Mouse (Mus musculus) MEL (cell line): ENCODE results near the gene Cfap44. TPM values are rescaled to one million over a fixed set of nuclear protein-coding genes. Genes with fewer than 3 reads are reported as not detected.
A peak's percentile ranks its signal among the peaks of the same experiment; 100 is the strongest.

Experiments used
- DNase-seq: peaks from one replicate; pipeline ENCODE4 v3.0.0; 2011; ENCODE audit warnings: low read depth, low spot score
- H3K27ac ChIP-seq: 2 replicates; pipeline ENCODE4 v1.5.1; 2012; ENCODE audit warnings: low read depth, mild to moderate bottlenecking, control low read depth, low read length, moderate library complexity; ENCODE audit not compliant: control insufficient read depth
- H3K27me3 ChIP-seq, 2 experiments: fragments of 150-350 bp in 1 of 2; sonication (generic) in 1 of 2; 2 replicates each; pipeline ENCODE4 v1.6.1; 2012; ENCODE audit warnings: low read length in 2 of 2, mild to moderate bottlenecking in 2 of 2, improper control_type of control experiment in 1 of 2, moderate library complexity in 1 of 2; ENCODE audit not compliant: insufficient read depth in 2 of 2, control insufficient read depth in 1 of 2
- H3K36me3 ChIP-seq, 2 experiments: 2 replicates each; pipeline ENCODE4 v1.6.1; 2012 to 2014; ENCODE audit warnings: low read length in 2 of 2, improper control_type of control experiment in 1 of 2, inconsistent platforms in 1 of 2, mild to moderate bottlenecking in 1 of 2; ENCODE audit not compliant: insufficient read depth in 2 of 2, control insufficient read depth in 1 of 2
- H3K4me1 ChIP-seq, 2 experiments: fragments of 150-350 bp in 1 of 2; sonication (generic) in 1 of 2; 2 replicates each; pipeline ENCODE4 v1.6.1; 2012; ENCODE audit warnings: low read length in 2 of 2, improper control_type of control experiment in 1 of 2, mild to moderate bottlenecking in 1 of 2; ENCODE audit not compliant: insufficient read depth in 2 of 2, control insufficient read depth in 1 of 2
- H3K4me3 ChIP-seq, 2 experiments: fragments of 150-350 bp in 1 of 2; sonication (generic) in 1 of 2; 2 replicates each; pipeline ENCODE4 v1.5.1; 2012; ENCODE audit warnings: low read depth in 2 of 2, low read length in 2 of 2, mild to moderate bottlenecking in 2 of 2, moderate library complexity in 2 of 2, control low read depth in 1 of 2, improper control_type of control experiment in 1 of 2; ENCODE audit not compliant: control insufficient read depth in 1 of 2, insufficient read depth in 1 of 2
- H3K79me2 ChIP-seq: 2 replicates; pipeline ENCODE4 v1.6.1; 2012; ENCODE audit warnings: mild to moderate bottlenecking, low read length, moderate library complexity; ENCODE audit not compliant: control insufficient read depth, poor library complexity, insufficient read depth
- H3K9ac ChIP-seq: 2 replicates; pipeline ENCODE4 v1.6.1; 2012; ENCODE audit warnings: low read depth, mild to moderate bottlenecking, control low read depth, low read length, moderate library complexity; ENCODE audit not compliant: control insufficient read depth, poor library complexity, severe bottlenecking
- H3K9me3 ChIP-seq: fragments of 150-350 bp; sonication (generic); replicated peaks from 2 replicates; pipeline ENCODE4 v1.6.1; 2012; ENCODE audit warnings: mild to moderate bottlenecking, low read length, improper control_type of control experiment, moderate library complexity; ENCODE audit not compliant: insufficient read depth
- CTCF ChIP-seq, 3 experiments: IDR thresholded peaks in 2 of 3; conservative IDR thresholded peaks in 1 of 3; 2 replicates each; pipeline ENCODE4 v1.5.1; 2011 to 2012; ENCODE audit warnings: low read length in 3 of 3, low read depth in 2 of 3, mild to moderate bottlenecking in 2 of 3, improper control_type of control experiment in 1 of 3, inconsistent platforms in 1 of 3, mixed read lengths in 1 of 3, moderate library complexity in 1 of 3; ENCODE audit not compliant: control insufficient read depth in 1 of 3, insufficient read depth in 1 of 3, poor library complexity in 1 of 3, severe bottlenecking in 1 of 3
- E2F4 ChIP-seq: IDR thresholded peaks from 2 replicates; pipeline ENCODE4 v1.6.1; 2011; ENCODE audit warnings: low read depth, low read length, improper control_type of control experiment, borderline replicate concordance
- EP300 ChIP-seq, 2 experiments: IDR thresholded peaks; 2 replicates each; pipeline ENCODE4 v1.6.1; 2011; ENCODE audit warnings: improper control_type of control experiment in 2 of 2, low read length in 2 of 2, low read depth in 1 of 2, mild to moderate bottlenecking in 1 of 2
- GATA1 ChIP-seq: IDR thresholded peaks from 2 replicates; pipeline ENCODE4 v1.6.1; 2011; ENCODE audit warnings: low read depth, low read length, improper control_type of control experiment
- JUND ChIP-seq: IDR thresholded peaks from 2 replicates; pipeline ENCODE4 v1.6.1; 2011; ENCODE audit warnings: low read depth, mild to moderate bottlenecking, improper control_type of control experiment, low read length
- KAT2A ChIP-seq: conservative IDR thresholded peaks from 2 replicates; pipeline ENCODE4 v1.6.1; 2012; ENCODE audit warnings: low read depth, low read length, improper control_type of control experiment, inconsistent platforms
- MAFK ChIP-seq: IDR thresholded peaks from 2 replicates; pipeline ENCODE4 v1.6.1; 2011; ENCODE audit warnings: low read depth, mild to moderate bottlenecking, low read length, improper control_type of control experiment, borderline replicate concordance
- MAX ChIP-seq: IDR thresholded peaks from 2 replicates; pipeline ENCODE4 v1.6.1; 2011; ENCODE audit warnings: low read length, improper control_type of control experiment
- MAZ ChIP-seq: IDR thresholded peaks from 2 replicates; pipeline ENCODE4 v1.6.1; 2012; ENCODE audit warnings: low read depth, mild to moderate bottlenecking, inconsistent platforms, low read length, improper control_type of control experiment
- MXI1 ChIP-seq: IDR thresholded peaks from 2 replicates; pipeline ENCODE4 v1.6.1; 2011; ENCODE audit warnings: mild to moderate bottlenecking, low read depth, low read length, improper control_type of control experiment
- MYB ChIP-seq: IDR thresholded peaks from 2 replicates; pipeline ENCODE4 v1.6.1; 2011; ENCODE audit warnings: mild to moderate bottlenecking, low read depth, low read length, improper control_type of control experiment
- MYC ChIP-seq: IDR thresholded peaks from 2 replicates; pipeline ENCODE4 v1.6.1; 2011; ENCODE audit warnings: low read depth, mild to moderate bottlenecking, low read length, improper control_type of control experiment, moderate library complexity
- NELFE ChIP-seq: IDR thresholded peaks from 2 replicates; pipeline ENCODE4 v1.6.1; 2011; ENCODE audit warnings: low read depth, low read length, improper control_type of control experiment
- POLR2A ChIP-seq, 2 experiments: IDR thresholded peaks; 2 replicates each; pipeline ENCODE4 v1.6.1; 2011 to 2012; ENCODE audit warnings: low read length in 2 of 2, mild to moderate bottlenecking in 2 of 2, control low read depth in 1 of 2, improper control_type of control experiment in 1 of 2, low read depth in 1 of 2, moderate library complexity in 1 of 2; ENCODE audit not compliant: control insufficient read depth in 1 of 2, insufficient read depth in 1 of 2, poor library complexity in 1 of 2
- POLR2AphosphoS5 ChIP-seq: IDR thresholded peaks from 2 replicates; pipeline ENCODE4 v1.6.1; 2012; ENCODE audit warnings: low read depth, borderline replicate concordance, mild to moderate bottlenecking, inconsistent platforms, low read length, moderate library complexity, mixed read lengths
- RAD21 ChIP-seq: IDR thresholded peaks from 2 replicates; pipeline ENCODE4 v1.6.1; 2011; ENCODE audit warnings: mild to moderate bottlenecking, low read depth, low read length, improper control_type of control experiment
- SIN3A ChIP-seq: IDR thresholded peaks from 2 replicates; pipeline ENCODE4 v1.6.1; 2012; ENCODE audit warnings: low read length, improper control_type of control experiment, inconsistent platforms
- SMC3 ChIP-seq: IDR thresholded peaks from 2 replicates; pipeline ENCODE4 v1.6.1; 2011; ENCODE audit warnings: low read depth, low read length, improper control_type of control experiment
- TBP ChIP-seq: IDR thresholded peaks from 2 replicates; pipeline ENCODE4 v1.8.0; 2011; ENCODE audit warnings: low read depth, low read length, improper control_type of control experiment
- TCF12 ChIP-seq: IDR thresholded peaks from 2 replicates; pipeline ENCODE4 v1.6.1; 2014; ENCODE audit warnings: low read depth, mild to moderate bottlenecking, inconsistent platforms, low read length, improper control_type of control experiment, moderate library complexity
- UBTF ChIP-seq: IDR thresholded peaks from 2 replicates; pipeline ENCODE4 v1.6.1; 2012; ENCODE audit warnings: low read depth, mild to moderate bottlenecking, inconsistent platforms, low read length, improper control_type of control experiment, moderate library complexity, borderline replicate concordance; ENCODE audit not compliant: insufficient read depth
- ZC3H11A ChIP-seq: IDR thresholded peaks from 2 replicates; pipeline ENCODE4 v1.6.1; 2012; ENCODE audit warnings: low read depth, mild to moderate bottlenecking, inconsistent platforms, low read length, improper control_type of control experiment
- ZKSCAN1 ChIP-seq: IDR thresholded peaks from 2 replicates; pipeline ENCODE4 v1.6.1; 2012; ENCODE audit warnings: low read depth, mild to moderate bottlenecking, inconsistent platforms, low read length, improper control_type of control experiment, moderate library complexity
- ZMIZ1 ChIP-seq: IDR thresholded peaks from 2 replicates; pipeline ENCODE4 v1.6.1; 2012; ENCODE audit warnings: low read depth, mild to moderate bottlenecking, inconsistent platforms, low read length, improper control_type of control experiment, moderate library complexity
- ZNF384 ChIP-seq: IDR thresholded peaks from 2 replicates; pipeline ENCODE4 v1.6.1; 2012; ENCODE audit warnings: low read depth, mild to moderate bottlenecking, inconsistent platforms, low read length, improper control_type of control experiment
- polyA plus RNA-seq, 2 experiments: library from polyadenylated mRNA; stranded (reverse) in 1 of 2; unstranded in 1 of 2; fragments of >175 nt in 1 of 2; fragments of >200 nt in 1 of 2; gene quantifications; 2 replicates each; pipeline versions ENCODE4 v1.2.1 to v1.2.4; 2012; ENCODE audit warnings: low replicate concordance in 2 of 2, low read depth in 1 of 2; ENCODE audit not compliant: insufficient read length in 2 of 2, insufficient read depth in 1 of 2, missing spikeins in 1 of 2
- total RNA-seq: library from RNA; depleted of rRNA; stranded (reverse); fragments of 300-350 nt; gene quantifications from 2 replicates; pipeline ENCODE4 v1.2.3, GENCODE M21; 2012

Gene Cfap44
- total and polyA plus RNA-seq, 3 experiments = not detected

GRCm38 (mm10) chr16:44383549-44383948 is 11.0 kb upstream of the Cfap44 start:
- H3K79me2 ChIP-seq = no peaks in the 10 kb centered on the region
- no peaks in the 10 kb centered on the region; a peak in 2 of 4 replicates for H3K4me1 ChIP-seq
- H3K9me3 ChIP-seq = no peaks in the 10 kb centered on the region
- H3K4me3 ChIP-seq = no peak overlapping the region
- TF ChIP-seq ZKSCAN1 = no peak
- TF ChIP-seq KAT2A = no peak
- no peak for TF ChIP-seq MAX
- no peak for TF ChIP-seq TBP
- TF ChIP-seq POLR2AphosphoS5 = no peak
- no peak overlapping the region for H3K9ac ChIP-seq
- H3K36me3 ChIP-seq = peaks cover 2% of the 10 kb centered on the region in 2 experiments; a peak in 2 of 4 replicates
- H3K27ac ChIP-seq = no peak overlapping the region
- no peak for DNase-seq
- no peaks in the 10 kb centered on the region for H3K27me3 ChIP-seq

GRCm38 (mm10) chr16:44384251-44384650 is 10.3 kb upstream of the Cfap44 start:
- no peaks in the 10 kb centered on the region for H3K27me3 ChIP-seq
- H3K4me3 ChIP-seq = no peak overlapping the region
- no peaks in the 10 kb centered on the region; a peak in 2 of 4 replicates for H3K4me1 ChIP-seq
- DNase-seq = peak; percentile 64
- no peak overlapping the region for H3K27ac ChIP-seq
- H3K36me3 ChIP-seq = peaks cover 2% of the 10 kb centered on the region in 2 experiments; a peak in 2 of 4 replicates
- no peak overlapping the region for H3K9ac ChIP-seq
- H3K9me3 ChIP-seq = no peaks in the 10 kb centered on the region
- no peak for TF ChIP-seq NELFE
- TF ChIP-seq ZMIZ1 = no peak
- TF ChIP-seq MAX = no peak
- TF ChIP-seq EP300 (IDR thresholded peaks at IDR 0.05; ENCODE audit: low read depth in 1 of 2, low read length in 2 of 2) = peak in 1 of 2 experiments; percentile 43; a peak in 3 of 4 replicates
- no peak for TF ChIP-seq ZNF384
- TF ChIP-seq MYC = no peak
- TF ChIP-seq, all 39 proteins: peak for 1
- no peaks in the 10 kb centered on the region for H3K79me2 ChIP-seq

GRCm38 (mm10) chr16:44391877-44392548 is 2.6 kb upstream of the Cfap44 start:
- H3K9ac ChIP-seq = peak overlapping the region; percentile 35
- no peaks in the 10 kb centered on the region; a peak in 1 of 4 replicates for H3K36me3 ChIP-seq
- no peak overlapping the region for H3K27ac ChIP-seq
- H3K9me3 ChIP-seq = no peaks in the 10 kb centered on the region
- H3K4me3 ChIP-seq = peak overlapping the region; percentile 25 to 49; a peak in 2 of 4 replicates
- no peaks in the 10 kb centered on the region for H3K79me2 ChIP-seq
- TF ChIP-seq JUND (no peak), MAFK (no peak), TCF12 (no peak), UBTF (no peak), ZC3H11A (peak; percentile 77), MAZ (no peak), RAD21 (peak; percentile 83), MAX (peak; percentile 70; the same call in 1 of the 2 replicates), TBP (peak; percentile 64; the same call in 1 of the 2 replicates), CTCF (IDR thresholded peaks at IDR 0.05 in 2 of 3, conservative IDR thresholded peaks at IDR 0.05 in 1 of 3; ENCODE audit: control insufficient read depth in 1 of 3, insufficient read depth in 1 of 3, low read depth in 2 of 3, low read length in 3 of 3, poor library complexity in 1 of 3, severe bottlenecking in 1 of 3) (peak; percentile 83 to 95 (median 89)), MYC (peak; percentile 83), SIN3A (peak; percentile 35; the same call in 1 of the 2 replicates), MXI1 (no peak), MYB (no peak), ZNF384 (no peak), GATA1 (no peak), NELFE (no peak; the same call in 1 of the 2 replicates), SMC3 (peak; percentile 90), E2F4 (no peak), POLR2A (IDR thresholded peaks at IDR 0.05; ENCODE audit: control insufficient read depth in 1 of 2, insufficient read depth in 1 of 2, low read depth in 1 of 2, low read length in 2 of 2, poor library complexity in 1 of 2) (peak in 1 of 2 experiments; percentile 63; a peak in 2 of 4 replicates)
- no peaks in the 10 kb centered on the region for H3K4me1 ChIP-seq
- no peaks in the 10 kb centered on the region for H3K27me3 ChIP-seq
- DNase-seq = peak; percentile 89
